Mouse (Mus musculus) brain, embryonic 14.5 days (tissue): ENCODE results near the gene Actr3.

Source experiments
- CTCF ChIP-seq: fragments of 200-500 bp; IDR thresholded peaks from 2 replicates; pipeline ENCODE4 v1.5.1; 2012; ENCODE audit warnings: inconsistent platforms, mild to moderate bottlenecking, moderate library complexity, borderline replicate concordance; ENCODE audit not compliant: insufficient read depth, insufficient read length; ENCODE audit errors: extremely low read depth
- POLR2A ChIP-seq: fragments of 200-500 bp; IDR thresholded peaks from 2 replicates; pipeline ENCODE4 v1.6.1; 2012; ENCODE audit warnings: mild to moderate bottlenecking, inconsistent platforms, borderline replicate concordance; ENCODE audit not compliant: poor library complexity, insufficient read depth, insufficient read length, severe bottlenecking; ENCODE audit errors: extremely low read depth

DNA sequence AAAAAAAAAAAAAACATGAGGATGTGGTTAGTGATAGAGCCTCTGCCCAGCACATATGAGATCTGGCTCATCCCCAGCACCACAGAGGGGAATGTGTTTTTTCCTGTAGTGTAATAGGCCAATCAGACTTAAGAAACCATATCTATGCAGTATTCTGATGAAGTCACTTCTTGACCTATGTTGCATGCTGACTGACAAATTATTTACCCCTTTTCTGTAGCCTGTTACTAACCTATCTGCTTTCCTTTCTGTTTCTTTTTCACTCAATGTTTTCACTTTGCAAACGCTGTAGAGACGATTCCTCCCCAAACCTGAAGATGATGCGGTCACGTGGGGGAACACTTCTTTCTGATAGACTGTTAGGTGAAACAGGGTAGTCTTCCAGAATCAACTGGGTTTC is 32.4 kb upstream of the Actr3 start:
- no peak for TF ChIP-seq POLR2A
- no peak for TF ChIP-seq CTCF
